Mouse (Mus musculus) frontal cortex, postnatal 36 days (tissue): Measurements from ENCODE around the gene Smco1.

Source experiments
- DNase-seq, 2 experiments: peaks; one replicate each; pipeline ENCODE4 v3.0.0; 2022; ENCODE audit warnings: low spot score in 2 of 2

Gene Smco1

DNA sequence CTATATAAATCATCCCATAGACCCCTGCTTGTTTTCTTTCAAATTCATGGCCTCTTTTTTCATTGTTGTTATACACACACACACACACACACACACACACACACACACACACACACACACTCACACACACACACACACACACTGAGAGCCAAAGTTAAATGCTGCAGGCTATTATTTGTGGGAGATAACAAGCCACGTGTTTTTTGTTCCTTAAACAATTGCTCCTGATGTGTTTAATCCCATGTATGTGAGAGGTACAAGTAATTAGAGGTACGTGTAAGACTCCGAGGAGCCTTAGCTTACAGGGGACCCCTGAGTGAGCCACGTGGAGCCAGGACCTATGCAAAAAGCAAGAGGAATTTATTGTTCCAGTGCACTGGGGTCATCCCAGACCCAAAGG is 40.7 kb downstream of the Smco1 start:
- DNase-seq = no peak

DNA sequence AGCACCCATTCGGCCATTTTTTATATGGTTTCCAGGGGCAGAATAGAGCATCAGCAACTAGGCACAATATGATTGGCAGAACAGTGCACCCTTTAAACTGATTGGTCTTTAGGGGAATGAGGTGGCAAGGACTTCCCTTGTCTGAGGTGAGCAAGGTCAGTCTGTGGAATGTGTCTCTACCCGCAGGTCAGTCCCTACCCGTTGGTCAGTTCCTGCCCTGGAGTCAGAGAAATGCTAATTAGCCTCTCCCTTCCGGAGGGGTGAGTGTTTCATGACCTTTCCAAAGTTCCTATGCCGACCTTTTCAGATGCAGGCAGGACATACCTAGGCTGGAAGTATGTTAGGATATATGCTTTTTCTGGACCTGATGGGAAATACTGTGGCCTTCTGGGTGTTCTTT is 41.1 kb downstream of the Smco1 start:
- no peak for DNase-seq

DNA sequence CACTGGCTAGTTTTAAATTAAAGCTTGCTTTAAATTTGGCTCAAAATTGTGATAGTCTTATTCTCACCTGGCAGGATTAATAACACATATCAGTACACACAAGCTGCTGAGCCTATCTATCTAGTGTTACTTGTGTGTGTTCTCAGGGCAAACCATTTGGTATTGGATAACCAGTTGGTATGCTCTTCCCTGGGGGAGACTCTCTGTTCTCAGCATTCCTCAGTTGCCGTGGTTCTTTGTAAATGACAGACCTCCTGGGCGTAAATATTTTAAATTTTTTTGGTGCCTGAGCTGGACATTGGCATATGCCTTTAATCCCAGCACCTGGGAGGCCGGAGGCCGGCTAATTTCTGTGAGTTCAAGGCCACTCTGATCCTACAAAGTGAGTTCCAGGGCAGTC is 41.6 kb downstream of the Smco1 start:
- DNase-seq = no peak

DNA sequence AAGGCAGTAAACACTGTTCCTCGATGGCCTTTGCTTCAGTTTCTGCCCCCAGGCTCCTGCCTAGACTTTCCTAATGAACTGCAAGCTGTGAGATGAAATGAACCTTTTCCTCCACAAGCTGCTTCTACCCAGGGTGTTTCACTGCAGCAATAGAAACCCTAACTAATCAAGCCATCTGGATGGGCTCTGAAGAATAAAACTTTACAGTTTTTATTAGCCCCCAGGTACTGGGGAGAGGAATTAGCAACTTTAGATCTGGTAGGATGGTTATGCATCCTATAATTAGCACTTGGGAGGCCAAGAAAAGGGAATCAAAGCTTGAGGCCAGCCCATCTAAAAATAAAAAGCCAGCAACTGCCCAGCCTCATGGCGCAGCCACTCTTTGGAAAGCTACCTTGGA is 45.3 kb downstream of the Smco1 start:
- DNase-seq = no peak

DNA sequence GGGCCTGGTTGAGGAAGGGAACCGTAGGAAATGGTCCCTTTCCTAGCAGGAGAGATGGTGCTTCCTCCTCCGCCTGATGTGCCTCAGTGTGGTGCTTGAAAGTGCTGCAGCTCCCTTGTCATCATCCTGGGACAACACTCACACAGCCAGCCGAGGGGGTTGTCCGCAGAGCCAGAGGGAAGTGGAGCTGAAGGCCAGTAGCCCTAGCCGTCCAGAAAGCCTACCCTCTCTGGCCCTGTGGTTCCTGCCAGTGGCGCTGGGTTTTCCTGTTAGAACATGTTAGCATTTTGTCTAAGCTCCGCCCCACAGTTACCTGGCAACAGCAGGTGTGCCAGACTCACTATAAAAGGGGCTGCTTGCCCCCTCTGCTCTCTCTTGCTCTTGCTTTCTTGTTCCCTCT is 52.7 kb downstream of the Smco1 start:
- peak; percentile 8 to 15 for DNase-seq
